In the genomic region with DNA sequence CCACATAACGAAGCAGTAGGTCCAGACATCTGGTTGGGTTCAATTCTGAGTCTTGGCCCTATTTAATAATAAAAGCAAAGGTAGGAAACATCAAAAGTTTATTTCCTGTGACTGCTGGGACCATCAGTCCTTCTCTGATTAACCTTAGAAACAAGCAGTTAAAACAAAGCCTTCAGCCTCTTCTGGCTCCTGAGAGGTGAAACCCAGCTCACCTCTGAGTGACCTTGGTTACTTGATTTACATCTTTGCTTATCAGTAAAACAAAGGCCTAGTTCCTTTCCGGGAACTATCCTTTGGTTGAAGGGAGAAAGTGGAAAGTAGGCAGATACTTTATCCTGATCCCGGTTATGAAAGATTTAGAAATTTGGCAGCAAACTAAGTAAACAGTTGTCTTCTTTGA, we compare ENCODE assay signal across 26 mouse cellular contexts.
DNase-seq lines count a peak whose midpoint lies in the region; TF ChIP-seq lines count a peak whose summit lies in the region.
"Had no signal": no experiment of that assay in that cellular context is flagged by ENCODE, and none has a peak within 500 bp of the region (broad histone marks: within the 10 kb centered on the region; RNA-seq: fewer than 3 reads in every experiment).

No protein-coding gene starts in this region.

- DNase-seq in kidney, adult 2 months: no peak
- no peak for DNase-seq in kidney, adult 11 months
- peak; percentile 74 for DNase-seq in ZHBTc4 (ENCODE audit: low read depth, low spot score)
- no peak for DNase-seq in urinary bladder, postnatal 36 days (ENCODE audit: low spot score in 2 of 2)
- no peak for DNase-seq in lung, postnatal 36 days
- DNase-seq in spleen, adult 18-20 months: no peak
- DNase-seq in kidney, postnatal 36 days: no peak
- DNase-seq: adrenal gland, postnatal 25 days; cerebellum, adult 11-12 months; cerebellum, postnatal 10 days; heart, postnatal 4 days; kidney, adult 9 months; kidney, postnatal 10 days; lung, postnatal 4 days; thymus, postnatal 4 days had no signal

- no peak for TF ChIP-seq POLR2A in kidney, adult 2 months (IDR thresholded peaks at IDR 0.05; ENCODE audit: low read depth, low read length)
- TF ChIP-seq POLR2A in small intestine, adult 2 months (IDR thresholded peaks at IDR 0.05; ENCODE audit: low read depth, low read length): no peak

- H3K4me1 ChIP-seq in kidney, adult 2 months (ENCODE audit: control insufficient read depth, insufficient read depth, low read length): peaks cover 5% of the 10 kb centered on the region; the same call in 1 of the 2 replicates
- H3K4me1 ChIP-seq in small intestine, adult 2 months (ENCODE audit: control insufficient read depth, insufficient read depth, insufficient read length, low read length): peaks cover 22% of the 10 kb centered on the region
- H3K4me1 ChIP-seq: limb, embryonic 12.5 days; liver, embryonic 15.5 days; midbrain, embryonic 12.5 days had no signal

- 0 out of 2 replicates have a peak overlapping the region, but pooled peaks have one; percentile 23 for H3K27ac ChIP-seq in kidney, adult 2 months (ENCODE audit: insufficient read depth, low read depth, low read length)
- peak overlapping the region; percentile 86 for H3K27ac ChIP-seq in small intestine, adult 2 months (ENCODE audit: insufficient read depth, low read depth, low read length)
- H3K27ac ChIP-seq: hindbrain, embryonic 13.5 days; left cerebral cortex, adult 2 months; limb, embryonic 12.5 days; liver, embryonic 15.5 days; lung, embryonic 15.5 days; midbrain, embryonic 12.5 days; neural tube, embryonic 13.5 days had no signal

- WGBS in kidney, adult 2 months: 49% methylated on average over 3 of the region's 3 CpGs
- WGBS in small intestine, adult 2 months: 19% methylated on average over 3 of the region's 3 CpGs

- H3K36me3 ChIP-seq in kidney, adult 2 months (ENCODE audit: control insufficient read depth, insufficient read depth, low read length): peaks cover 5% of the 10 kb centered on the region
- peaks cover 15% of the 10 kb centered on the region for H3K36me3 ChIP-seq in small intestine, adult 2 months (ENCODE audit: control insufficient read depth, insufficient read depth, low read length)

- TF ChIP-seq CTCF in kidney, adult 2 months (conservative IDR thresholded peaks at IDR 0.05; ENCODE audit: insufficient read depth, insufficient read length, low read depth, low read length): no peak
- no peak for TF ChIP-seq CTCF in small intestine, adult 2 months (IDR thresholded peaks at IDR 0.05; ENCODE audit: extremely low read depth, insufficient read length, insufficient replicate concordance, low read depth, low read length)

- no peak overlapping the region for H3K4me3 ChIP-seq in kidney, adult 2 months (ENCODE audit: insufficient read depth, low read depth, low read length)
- no peak overlapping the region for H3K4me3 ChIP-seq in small intestine, adult 2 months (ENCODE audit: low read depth, low read length)
- H3K4me3 ChIP-seq: erythroblast, embryonic 14.5 days; heart, embryonic 15.5 days; hindbrain, embryonic 13.5 days; left cerebral cortex, adult 2 months; limb, embryonic 12.5 days; liver, embryonic 15.5 days; lung, embryonic 15.5 days; megakaryocyte, embryonic 14.5 days; midbrain, embryonic 12.5 days; neural tube, embryonic 13.5 days had no signal

- H3K27me3 ChIP-seq in kidney, adult 2 months (replicated peaks; ENCODE audit: control insufficient read depth, insufficient read depth, low read length): no peaks in the 10 kb centered on the region
- no peaks in the 10 kb centered on the region for H3K27me3 ChIP-seq in small intestine, adult 2 months (ENCODE audit: control insufficient read depth, insufficient read depth, low read length)
- H3K27me3 ChIP-seq: heart, embryonic 15.5 days; hindbrain, embryonic 13.5 days; limb, embryonic 12.5 days; liver, embryonic 15.5 days; lung, embryonic 15.5 days; megakaryocyte, embryonic 14.5 days; midbrain, embryonic 12.5 days; neural tube, embryonic 13.5 days had no signal
